Mouse (Mus musculus) embryo, embryonic 10 days (tissue): Measurements from ENCODE around the gene Btbd9.

Source experiments
- DNase-seq: peaks from one replicate; pipeline ENCODE4 v3.0.0-alpha.2; 2015; ENCODE audit warnings: low spot score

Btbd9 gene

GRCm38 (mm10) chr17:30388817-30389216 lies 187.5 kb downstream of the Btbd9 start:
- DNase-seq, result no peak

- DNase-seq, result no peak
Measured at GRCm38 (mm10) chr17:30388391-30388790, 187.9 kb downstream of the Btbd9 start.

- no peak for DNase-seq
Measured at GRCm38 (mm10) chr17:30386241-30386640, 190.0 kb downstream of the Btbd9 start.

- no peak for DNase-seq
Measured at GRCm38 (mm10) chr17:30383649-30384048, 192.6 kb downstream of the Btbd9 start.

- DNase-seq, result peak; percentile 51
Measured at GRCm38 (mm10) chr17:30378221-30379010, 197.9 kb downstream of the Btbd9 start.

- DNase-seq, result peak; percentile 39
Measured at GRCm38 (mm10) chr17:30377754-30378153, 198.5 kb downstream of the Btbd9 start.

- DNase-seq, result no peak
Measured at GRCm38 (mm10) chr17:30375107-30375506, 201.2 kb downstream of the Btbd9 start.

- DNase-seq, result peak; percentile 43
Measured at GRCm38 (mm10) chr17:30368559-30368958, 207.7 kb downstream of the Btbd9 start.

- no peak for DNase-seq
Measured at GRCm38 (mm10) chr17:30364701-30365100, 211.6 kb downstream of the Btbd9 start.

GRCm38 (mm10) chr17:30363365-30363764 lies 212.9 kb downstream of the Btbd9 start:
- no peak for DNase-seq

- no peak for DNase-seq
Measured at GRCm38 (mm10) chr17:30360654-30361053, 215.6 kb downstream of the Btbd9 start.

GRCm38 (mm10) chr17:30359392-30359791 lies 216.9 kb downstream of the Btbd9 start:
- DNase-seq, result no peak

- no peak for DNase-seq
Measured at GRCm38 (mm10) chr17:30355431-30355830, 220.9 kb downstream of the Btbd9 start.

- no peak for DNase-seq
Measured at GRCm38 (mm10) chr17:30354381-30354780, 221.9 kb downstream of the Btbd9 start.

GRCm38 (mm10) chr17:30348031-30348430 lies 228.3 kb downstream of the Btbd9 start:
- no peak for DNase-seq

GRCm38 (mm10) chr17:30347101-30347613 lies 229.1 kb downstream of the Btbd9 start:
- DNase-seq, result peak; percentile 52

- DNase-seq, result no peak
Measured at GRCm38 (mm10) chr17:30345008-30345407, 231.3 kb downstream of the Btbd9 start.

GRCm38 (mm10) chr17:30343701-30344473 lies 232.4 kb downstream of the Btbd9 start:
- DNase-seq, result no peak

- no peak for DNase-seq
Measured at GRCm38 (mm10) chr17:30341556-30341955, 234.7 kb downstream of the Btbd9 start.

- DNase-seq, result no peak
Measured at GRCm38 (mm10) chr17:30340495-30341126, 235.7 kb downstream of the Btbd9 start.

- no peak for DNase-seq
Measured at GRCm38 (mm10) chr17:30339317-30339716, 237.0 kb downstream of the Btbd9 start.

GRCm38 (mm10) chr17:30336816-30337215 lies 239.5 kb downstream of the Btbd9 start:
- no peak for DNase-seq

- no peak for DNase-seq
Measured at GRCm38 (mm10) chr17:30336280-30336679, 240.0 kb downstream of the Btbd9 start.
